Mouse (Mus musculus): Measurements from ENCODE around the gene Mrpl20. TPM values are rescaled to one million over a fixed set of nuclear protein-coding genes. Genes with fewer than 3 reads are reported as not detected.
A peak's percentile ranks its signal among the peaks of the same experiment; 100 is the strongest.

Mrpl20 gene
- 10 to 100 TPM; 93.9 to 97.9 TPM for total RNA-seq (2021)

DNA sequence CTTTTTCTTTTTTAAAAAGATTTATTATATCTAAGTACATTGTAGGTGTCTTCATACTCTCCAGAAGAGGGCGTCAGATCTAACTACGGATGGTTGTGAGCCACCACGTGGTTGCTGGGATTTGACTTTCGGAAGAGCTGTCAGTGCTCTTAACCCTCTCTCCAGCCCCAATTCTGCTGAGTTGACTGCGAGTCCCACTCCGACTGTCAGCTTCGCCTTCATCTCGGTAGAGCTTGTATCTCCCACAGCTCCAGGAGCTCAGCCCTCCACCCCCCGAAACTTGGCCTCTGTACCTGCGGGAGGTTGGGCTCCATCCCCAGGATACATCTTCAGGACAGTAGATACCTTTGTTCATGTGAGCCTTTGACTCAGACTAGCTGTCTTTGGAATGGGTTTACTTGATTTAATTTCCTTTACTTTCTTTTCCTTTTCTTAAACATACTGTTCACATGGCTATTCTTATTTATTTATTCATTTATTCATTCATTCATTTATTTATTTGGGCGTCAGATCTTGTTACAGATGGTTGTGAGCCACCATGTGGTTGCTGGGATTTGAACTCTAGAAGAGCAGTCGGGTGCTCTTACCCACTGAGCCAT lies at the start of gene Mrpl20:
Gene Mrpl20, plus strand, starts transcription at position 138 of the 599 bp plus-strand sequence.
- intact Hi-C loops (cut with DNase I), result loop anchor here (1.0 kb wide), 1 partner anchor 28 kb away; the partner anchor contains the start of gene Aurkaip1
- DNase-seq (ENCODE audit: low spot score in 2 of 2), result no peak

DNA sequence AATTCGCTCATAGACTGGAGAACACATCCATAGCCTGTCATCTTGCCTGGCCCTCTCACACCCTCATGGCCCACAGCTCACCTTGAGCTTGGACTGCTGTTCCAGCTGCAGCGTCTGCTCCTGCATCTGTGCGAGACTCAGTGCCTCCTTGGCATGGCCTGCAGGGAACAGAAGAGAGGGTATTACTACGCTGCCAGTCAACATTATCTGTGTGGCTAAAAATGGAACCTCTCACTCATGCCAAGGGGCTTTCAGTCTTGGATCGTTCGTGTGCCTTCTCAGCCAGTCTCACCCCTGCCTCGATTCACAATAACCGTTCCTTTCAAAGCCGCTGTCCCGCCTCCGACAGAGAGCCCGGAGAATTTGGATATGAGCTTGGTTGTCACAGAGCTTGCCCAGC lies 45.7 kb upstream of the Mrpl20 start:
- intact Hi-C loops (cut with DNase I), result no loop called here

DNA sequence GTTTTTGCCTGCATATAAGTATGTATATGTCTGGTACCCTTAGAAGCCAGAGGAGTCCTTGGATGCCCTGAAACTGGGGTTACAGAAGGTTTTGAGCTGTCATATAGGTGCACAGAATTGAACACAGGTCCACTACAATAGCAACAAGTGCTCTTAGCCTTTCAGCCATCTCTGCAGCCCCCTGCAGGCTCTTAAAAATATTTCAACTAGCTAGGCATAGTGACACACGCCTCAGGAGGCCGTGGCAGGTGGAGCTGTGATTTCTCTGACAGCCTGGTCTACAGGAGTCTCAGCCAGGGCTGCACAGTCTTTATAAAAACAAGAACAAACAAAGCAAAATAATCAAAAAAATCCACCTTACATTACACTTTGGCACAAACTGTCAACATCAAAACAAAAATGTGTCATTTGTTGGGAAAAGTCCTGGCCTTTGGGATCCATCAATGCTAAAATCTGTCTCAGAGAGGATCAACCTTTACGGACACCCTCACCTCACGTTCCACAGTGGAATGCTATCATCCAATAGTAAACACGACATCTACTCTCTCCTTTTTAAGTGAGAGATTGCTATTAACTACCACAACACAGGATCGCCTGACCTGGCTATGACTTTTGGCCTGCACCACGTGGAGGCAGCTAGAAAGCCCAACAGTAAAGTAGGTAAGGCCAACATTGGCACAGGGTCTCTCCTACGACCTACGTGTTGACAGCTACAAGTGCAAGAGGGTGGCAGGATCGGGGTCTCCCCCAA lies 42.6 kb upstream of the Mrpl20 start:
- intact Hi-C loops (cut with DNase I), result no loop called here

More for the DNA sequence above, 45.7 kb upstream of the Mrpl20 start:
- no peak for DNase-seq (ENCODE audit: low spot score in 2 of 2)

DNA sequence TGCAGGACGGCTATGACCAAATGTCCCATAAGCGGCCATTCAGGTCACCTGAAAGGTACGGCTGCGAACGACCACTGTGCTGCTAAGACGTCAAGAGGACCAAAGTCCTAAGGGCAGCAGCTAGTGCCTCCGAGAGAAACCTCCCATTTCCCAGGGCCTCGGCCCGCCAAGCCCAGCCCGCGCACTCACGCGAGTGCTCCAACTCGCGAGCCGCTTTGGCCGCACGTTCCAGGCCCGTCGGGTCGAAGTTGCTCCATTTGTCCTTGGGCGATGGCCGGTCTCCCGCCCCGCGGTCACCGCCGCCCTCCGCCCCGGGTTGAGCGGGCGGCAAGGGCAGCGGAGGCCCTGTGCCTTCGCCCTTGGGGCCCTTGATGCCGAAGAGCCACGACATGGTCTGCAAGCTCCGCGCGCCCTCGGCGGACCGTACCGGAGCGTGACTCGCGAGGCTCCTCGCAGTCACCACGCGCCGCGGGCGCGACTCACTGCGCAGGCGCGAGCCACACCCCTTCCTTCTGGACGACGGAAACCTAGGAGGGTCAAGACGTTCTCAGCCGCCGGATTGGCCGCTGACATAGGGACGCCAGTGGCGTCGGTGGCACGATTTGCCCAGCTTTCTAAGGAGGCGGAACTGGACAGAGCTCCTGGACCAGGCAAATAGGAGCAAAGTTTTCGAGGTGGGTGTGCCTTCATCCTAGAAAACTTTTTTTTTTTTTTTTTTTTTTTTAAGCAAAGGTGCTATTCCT lies 41.9 kb upstream of the Mrpl20 start, which contains the start of gene Atad3a:
Gene Atad3a, minus strand, starts transcription at position 481 of the 743 bp plus-strand sequence.
- DNase-seq (ENCODE audit: low spot score in 2 of 2), result peak; percentile 97 to 98
- intact Hi-C loops (cut with DNase I), result no loop called here

More for the DNA sequence above, 42.6 kb upstream of the Mrpl20 start:
- DNase-seq (ENCODE audit: low spot score in 2 of 2), result no peak

DNA sequence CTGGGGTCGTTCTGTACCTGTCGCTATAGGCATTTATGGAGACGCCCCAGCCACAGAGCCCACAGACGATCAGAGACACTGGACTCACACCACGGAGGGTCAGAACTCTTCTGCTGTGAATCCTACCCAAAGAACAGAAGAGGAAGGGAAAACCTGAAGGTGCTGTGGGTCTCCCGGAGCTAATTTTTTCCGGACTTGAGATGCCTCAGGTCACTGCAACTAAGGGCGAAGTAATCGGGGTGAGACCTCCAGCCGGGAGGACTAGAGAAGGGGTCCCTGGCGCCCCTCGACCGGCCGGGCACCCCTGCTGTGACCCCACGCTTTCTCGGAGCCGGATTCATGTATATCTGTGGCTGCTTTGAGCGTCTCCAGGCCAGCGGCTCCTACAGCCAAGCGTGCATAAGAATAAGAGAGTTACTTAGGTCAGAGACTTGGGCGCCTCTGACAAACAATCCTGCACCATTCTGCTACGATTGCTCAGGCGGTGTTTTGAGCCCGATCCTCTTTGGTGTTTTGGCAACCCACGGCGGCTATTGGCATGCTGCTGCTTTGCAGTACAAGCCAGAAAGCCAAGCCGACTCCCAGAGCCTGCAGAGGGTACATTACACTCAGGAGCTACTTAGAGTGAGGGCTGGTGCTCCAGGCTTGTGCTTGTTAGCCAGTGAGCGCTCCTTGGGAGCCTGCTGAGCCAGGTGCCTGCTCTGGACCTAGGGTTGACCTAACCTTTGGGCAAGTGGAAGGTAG lies 41.1 kb upstream of the Mrpl20 start:
- intact Hi-C loops (cut with DNase I), result no loop called here
- no peak for DNase-seq (ENCODE audit: low spot score in 2 of 2)

DNA sequence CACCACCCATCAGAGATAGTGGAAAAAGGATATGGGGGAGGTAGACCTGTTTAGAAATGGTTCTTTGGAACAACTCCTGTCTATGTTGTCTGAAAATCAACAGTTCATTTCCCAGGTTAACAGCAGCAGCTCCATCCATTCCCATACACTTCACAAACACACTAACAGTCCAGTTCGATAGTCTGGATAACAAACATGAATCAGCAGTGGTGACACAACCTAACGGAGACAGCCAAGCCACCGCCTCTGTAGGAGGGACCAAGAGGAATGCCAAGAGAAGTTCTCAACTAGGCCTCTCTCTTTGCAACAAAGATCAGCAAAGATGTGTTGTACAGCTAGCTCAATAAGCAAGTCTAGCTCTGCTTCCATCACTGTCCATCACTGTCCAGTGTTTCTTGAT lies 40.3 kb upstream of the Mrpl20 start:
- intact Hi-C loops (cut with DNase I), result no loop called here

DNA sequence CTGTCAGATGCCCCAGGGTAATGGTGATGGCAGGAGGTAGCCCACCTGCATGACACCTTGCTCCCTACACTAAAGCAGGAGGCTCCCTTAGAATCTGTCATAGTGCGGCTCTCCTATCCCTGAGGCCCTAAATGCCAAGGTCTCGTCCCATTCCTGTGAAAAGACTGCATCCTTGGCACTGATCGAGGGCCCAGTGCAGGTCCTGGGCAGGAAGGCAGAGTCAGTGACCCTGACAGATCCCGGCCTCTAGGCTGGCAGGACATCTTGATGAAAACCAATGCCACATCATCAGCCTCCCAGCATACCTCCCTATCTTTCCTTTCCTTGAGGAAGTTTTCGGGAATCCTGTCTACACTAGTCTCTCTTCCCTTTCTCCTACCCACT lies 33.2 kb upstream of the Mrpl20 start:
- intact Hi-C loops (cut with DNase I), result no loop called here
- DNase-seq (ENCODE audit: low spot score in 2 of 2), result no peak

More for the DNA sequence above, 40.3 kb upstream of the Mrpl20 start:
- no peak for DNase-seq (ENCODE audit: low spot score in 2 of 2)

DNA sequence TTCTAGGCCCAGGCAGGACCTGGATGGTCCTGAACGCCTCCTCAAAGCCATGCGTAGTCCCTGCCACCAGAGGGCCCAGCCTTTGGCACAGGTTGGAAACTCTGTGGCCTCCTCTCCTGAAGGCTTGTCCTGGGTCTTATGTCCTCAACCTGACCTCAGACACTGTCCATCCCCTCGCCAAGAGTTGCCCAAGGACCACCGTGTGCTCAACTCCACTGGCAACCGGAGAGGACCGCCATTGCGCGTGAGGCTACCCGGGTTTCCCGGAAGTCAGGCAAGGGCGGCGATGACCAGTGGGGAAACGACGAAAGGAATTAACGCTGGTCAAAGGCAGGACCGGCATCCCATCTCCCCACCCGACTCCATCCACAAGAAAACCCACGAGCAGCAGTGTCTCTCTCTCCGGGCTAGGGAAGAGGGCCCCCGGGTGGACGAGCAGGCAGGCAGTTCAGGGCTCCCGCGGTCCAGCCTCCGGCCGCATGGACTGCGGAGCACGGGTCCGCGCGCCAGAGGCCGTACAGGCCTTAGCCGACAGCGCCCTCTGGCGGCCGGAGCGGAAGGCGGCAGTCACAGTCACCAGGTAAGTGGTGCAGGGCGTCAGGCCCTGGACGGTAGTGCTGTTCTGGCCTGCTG lies 32.7 kb upstream of the Mrpl20 start:
- intact Hi-C loops (cut with DNase I), result loop anchor here (5.0 kb wide), 1 partner anchor 48 kb away; no protein-coding TSS in a partner anchor
- peak; percentile 91 to 93 for DNase-seq (ENCODE audit: low spot score in 2 of 2)

DNA sequence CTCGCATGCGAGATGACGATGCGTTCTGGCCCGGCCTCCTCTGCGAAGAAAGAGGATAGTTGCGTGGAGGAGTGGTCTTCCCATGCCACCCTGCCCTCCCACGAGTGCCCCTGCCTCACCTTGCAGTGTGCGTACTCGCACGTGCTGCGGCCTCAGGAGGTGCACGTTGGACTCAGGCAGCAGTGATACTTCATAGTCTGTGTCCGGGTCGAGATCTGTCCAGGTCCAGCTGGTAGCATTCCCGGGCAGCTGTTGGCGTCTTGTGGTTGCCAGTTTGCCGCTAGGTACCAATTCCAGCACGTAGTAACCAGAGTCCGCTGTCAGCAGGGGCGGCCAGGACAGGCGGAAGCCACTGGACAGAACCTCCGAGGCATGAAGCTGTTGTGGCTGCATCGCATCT lies 32.1 kb upstream of the Mrpl20 start:
- DNase-seq (ENCODE audit: low spot score in 2 of 2), result no peak
- intact Hi-C loops (cut with DNase I), result loop anchor here (5.0 kb wide), 1 partner anchor 48 kb away; no protein-coding TSS in a partner anchor

DNA sequence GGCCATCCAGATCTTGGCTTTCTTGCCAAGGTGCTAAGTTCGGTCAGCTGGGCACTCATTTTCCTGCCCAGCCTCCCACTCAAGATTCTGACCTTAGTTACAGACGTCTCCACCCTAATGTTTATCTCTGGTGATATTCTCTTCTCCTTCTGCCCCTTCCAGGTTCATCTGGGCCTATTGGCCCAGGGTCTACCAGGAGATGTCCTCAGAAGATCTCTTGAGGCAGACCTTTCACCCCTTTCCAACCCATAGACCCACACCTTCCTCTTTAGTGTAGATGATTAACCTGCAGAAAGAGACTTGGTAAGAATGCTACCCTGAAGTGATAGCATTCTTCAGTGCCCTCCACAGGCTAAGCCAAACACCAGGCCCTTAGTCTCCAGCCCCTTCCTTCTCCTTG lies 31.0 kb upstream of the Mrpl20 start:
- intact Hi-C loops (cut with DNase I), result loop anchor here (5.0 kb wide), 1 partner anchor 49 kb away; no protein-coding TSS in a partner anchor
- DNase-seq (ENCODE audit: low spot score in 2 of 2), result no peak

DNA sequence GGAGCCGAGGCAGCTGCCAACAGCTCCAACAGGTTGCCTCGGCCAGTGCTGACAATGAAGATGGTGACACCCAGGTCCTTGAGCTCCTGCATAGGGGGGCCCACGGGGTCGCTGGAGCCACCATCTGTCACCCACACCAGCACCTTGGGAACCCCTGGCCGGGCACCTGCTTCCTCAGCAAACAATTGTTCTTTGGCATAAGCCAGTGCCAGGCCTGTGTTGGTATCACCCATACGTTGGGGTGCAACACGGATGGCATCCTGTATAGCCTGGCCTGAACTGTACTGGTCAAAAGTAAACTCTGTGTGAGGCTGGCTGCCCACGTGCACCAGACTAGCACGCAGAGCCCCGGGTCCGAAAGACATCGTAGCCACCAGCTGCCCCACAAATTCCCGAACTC lies 29.9 kb upstream of the Mrpl20 start:
- intact Hi-C loops (cut with DNase I), result loop anchor here (5.0 kb wide), 1 partner anchor 50 kb away; no protein-coding TSS in a partner anchor
- DNase-seq (ENCODE audit: low spot score in 2 of 2), result no peak

DNA sequence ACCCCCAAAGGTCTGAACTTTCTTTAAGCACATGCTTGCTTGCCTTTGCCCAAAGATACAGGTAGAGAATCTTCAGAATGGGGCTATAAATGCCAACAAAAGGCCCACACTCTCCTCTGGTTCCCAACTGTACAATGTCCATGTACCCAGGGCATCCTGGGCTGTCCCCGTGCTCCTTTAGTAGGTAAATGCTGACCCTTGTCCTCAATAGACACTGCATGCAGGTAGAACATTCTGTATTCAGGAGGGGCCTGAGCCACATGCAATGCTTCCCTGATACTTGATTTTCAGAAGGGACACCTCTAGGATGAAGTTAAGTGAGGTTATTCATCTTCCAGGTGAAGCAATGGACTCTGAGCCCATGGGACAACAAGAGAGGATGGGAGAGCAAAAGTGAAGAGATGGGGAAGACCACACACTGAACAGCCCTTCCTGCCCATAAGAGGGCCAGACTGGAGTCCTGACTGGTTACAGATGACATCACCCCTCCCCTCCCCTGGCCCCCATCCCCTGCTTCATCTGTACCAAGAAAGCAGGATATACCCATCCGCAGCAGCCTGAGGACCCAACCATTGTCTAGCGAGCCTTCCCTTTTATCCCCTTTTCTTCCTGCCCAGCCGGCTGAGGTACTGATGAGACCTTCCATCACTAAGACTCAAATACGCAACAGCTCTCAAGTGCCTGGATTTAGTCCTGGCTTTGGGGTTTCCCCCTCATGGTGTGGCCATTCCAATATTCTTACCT lies 29.2 kb upstream of the Mrpl20 start:
- intact Hi-C loops (cut with DNase I), result loop anchor here (5.0 kb wide), 1 partner anchor 51 kb away; no protein-coding TSS in a partner anchor
- no peak for DNase-seq (ENCODE audit: low spot score in 2 of 2)

DNA sequence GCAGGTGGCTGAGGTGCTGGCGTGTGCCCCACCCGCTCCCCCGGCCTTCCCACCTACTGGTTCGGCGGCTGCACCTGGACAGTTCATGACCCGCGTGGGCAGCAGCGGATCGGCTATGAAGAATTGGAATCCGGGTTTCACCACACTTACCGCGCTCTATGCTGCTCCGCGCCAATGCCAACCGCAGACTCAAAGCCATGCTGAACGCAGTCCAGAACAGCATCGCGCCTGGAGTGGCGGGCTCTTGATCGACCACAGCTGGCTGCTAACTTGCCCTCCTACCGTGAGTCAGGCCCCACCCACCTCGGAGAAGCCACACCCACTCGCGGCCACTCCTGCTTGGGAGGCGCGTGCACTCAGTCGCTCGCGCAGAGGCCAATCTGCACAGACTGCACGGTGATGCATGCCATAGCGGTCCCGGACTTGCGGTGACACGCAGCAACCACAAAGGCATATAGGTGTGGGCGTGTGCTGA lies 28.4 kb upstream of the Mrpl20 start, which contains the start of gene Vwa1:
Gene Vwa1, minus strand, starts transcription at position 419 of the 475 bp plus-strand sequence.
- intact Hi-C loops (cut with DNase I), result loop anchor here (5.0 kb wide), 1 partner anchor 52 kb away; no protein-coding TSS in a partner anchor

DNA sequence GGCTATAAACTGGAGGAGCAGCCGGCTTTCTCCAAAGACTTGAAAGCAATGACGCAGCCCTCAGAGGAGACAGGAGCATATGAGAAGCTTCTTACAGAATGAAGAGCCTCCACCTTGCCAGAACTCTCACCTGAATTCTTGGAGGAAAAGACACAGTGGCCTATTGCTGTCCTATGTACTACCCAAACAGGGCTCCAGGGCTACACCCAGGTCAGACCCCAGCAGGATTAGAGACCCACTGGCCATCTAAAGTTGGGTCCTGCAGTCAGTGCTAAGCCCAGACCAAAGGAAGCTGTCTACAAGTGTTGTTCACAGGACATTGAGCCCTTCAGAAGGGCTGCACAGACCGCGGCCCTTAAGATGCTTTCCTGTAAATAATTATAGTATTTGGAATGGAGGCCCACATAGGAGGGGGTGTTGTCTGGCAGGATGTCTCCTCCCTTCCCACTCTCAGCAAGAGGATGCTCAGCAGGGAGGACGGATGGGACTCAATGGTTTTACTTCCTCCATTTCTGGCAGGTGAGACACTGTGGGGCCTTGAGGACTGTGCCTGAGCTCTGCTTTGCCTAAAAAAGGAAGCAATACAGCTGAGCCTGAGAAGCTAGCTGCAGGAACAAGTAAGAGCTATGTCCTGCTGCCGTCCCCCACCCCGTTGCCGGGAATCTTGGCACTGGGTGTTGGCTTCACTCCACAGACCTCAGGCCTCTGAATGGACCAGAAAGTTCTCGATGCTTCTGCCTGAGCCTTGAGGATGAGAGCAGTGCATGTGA lies 27.5 kb upstream of the Mrpl20 start:
- intact Hi-C loops (cut with DNase I), result loop anchor here (5.0 kb wide), 1 partner anchor 53 kb away; no protein-coding TSS in a partner anchor

More for the DNA sequence above, 28.4 kb upstream of the Mrpl20 start, which contains the start of gene Vwa1:
- DNase-seq (ENCODE audit: low spot score in 2 of 2), result peak; percentile 84 to 89

DNA sequence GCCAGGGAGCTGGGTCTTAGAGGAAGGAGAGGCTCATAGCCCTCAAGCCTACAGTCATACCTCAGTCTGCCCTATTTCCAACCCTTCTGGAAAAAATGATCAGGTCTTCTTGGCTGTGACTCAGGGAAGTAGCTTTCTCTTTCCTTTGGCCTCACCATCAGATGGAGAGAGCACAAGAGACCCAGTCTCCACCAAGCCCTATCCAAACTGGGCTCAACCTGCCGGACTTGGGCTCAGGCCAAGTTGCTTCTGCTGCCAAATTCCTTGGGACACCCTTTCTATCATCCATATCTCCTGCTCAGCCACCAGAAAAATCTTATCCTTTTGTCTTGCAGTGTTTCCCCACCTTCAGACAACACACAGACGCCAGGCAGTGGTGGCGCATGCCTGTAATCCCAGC lies 26.8 kb upstream of the Mrpl20 start:
- intact Hi-C loops (cut with DNase I), result no loop called here
- DNase-seq (ENCODE audit: low spot score in 2 of 2), result no peak

More for the DNA sequence above, 27.5 kb upstream of the Mrpl20 start:
- peak; percentile 40 to 51 for DNase-seq (ENCODE audit: low spot score in 2 of 2)

DNA sequence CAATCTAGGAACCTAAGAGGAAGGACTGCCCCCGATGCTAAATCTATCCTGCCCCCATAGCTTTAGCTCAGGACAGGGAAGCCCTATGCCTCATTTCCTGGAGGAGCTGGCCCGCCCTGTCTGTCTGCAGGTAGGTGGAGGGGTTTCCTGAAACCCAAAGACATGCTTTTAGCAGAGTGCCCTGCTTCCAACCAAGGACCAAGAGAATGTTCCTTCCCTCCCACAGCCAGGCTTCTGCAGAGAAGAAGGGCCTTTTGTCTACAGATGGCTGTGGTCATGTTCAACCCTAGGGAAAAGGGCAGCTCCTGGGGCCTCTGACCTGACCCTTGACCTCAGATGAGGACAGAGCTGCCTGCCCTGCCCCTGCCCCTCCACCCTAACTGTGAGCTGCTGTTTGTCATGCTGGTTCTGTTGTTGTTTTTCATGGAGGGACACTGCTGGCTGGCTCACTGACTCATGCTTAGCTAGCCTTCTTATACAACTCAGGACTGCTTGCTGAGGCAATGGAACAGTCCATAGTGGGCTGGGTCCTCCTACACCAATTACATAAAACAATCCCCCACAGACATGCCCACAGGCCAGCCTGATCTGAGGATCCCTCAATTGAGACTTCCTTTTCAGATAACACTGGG lies 25.9 kb upstream of the Mrpl20 start:
- DNase-seq (ENCODE audit: low spot score in 2 of 2), result peak; percentile 35 to 83
- intact Hi-C loops (cut with DNase I), result no loop called here

DNA sequence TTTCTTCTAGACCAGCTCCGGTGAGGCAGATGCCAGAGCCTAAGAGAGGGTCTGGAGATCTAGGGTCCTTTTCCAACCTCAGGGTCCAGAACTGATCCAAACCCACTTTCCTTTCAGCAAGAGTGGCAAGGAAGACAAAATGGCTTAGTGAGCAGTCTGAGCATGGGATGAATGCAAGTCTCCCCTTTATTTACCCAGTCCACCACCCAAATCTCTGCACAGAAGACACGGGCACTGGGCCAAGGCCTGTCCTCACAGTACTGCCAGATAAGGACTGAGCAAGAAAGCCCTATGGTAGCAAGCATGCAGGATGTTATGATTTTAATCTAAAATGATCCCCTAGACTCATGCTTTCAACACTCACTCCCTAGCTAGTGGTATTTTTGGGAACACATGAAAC lies 24.9 kb upstream of the Mrpl20 start:
- intact Hi-C loops (cut with DNase I), result no loop called here
- DNase-seq (ENCODE audit: low spot score in 2 of 2), result no peak

Data from left cerebral cortex, postnatal 25 days (tissue).